Mouse (Mus musculus) kidney, embryonic 16.5 days (tissue): ENCODE measurements around the gene Slc38a3. TPM values are rescaled to one million over a fixed set of nuclear protein-coding genes. Genes with fewer than 3 reads are reported as not detected.

Source experiments
- ATAC-seq: fragments of 200-750 bp; cut with Nextera tagmentation; 2 replicates; pipeline ENCODE4 v1.8.0; 2017; ENCODE audit warnings: moderate TSS enrichment; ENCODE audit not compliant: low FRiP score, low TSS enrichment
- H3K27ac ChIP-seq: fragments of 300-500 bp; sonication (generic); 2 replicates; pipeline ENCODE4 v1.5.1; 2014; ENCODE audit warnings: low read length
- H3K27me3 ChIP-seq: fragments of 300-500 bp; sonication (generic); 2 replicates; pipeline ENCODE4 v1.6.1; 2014; ENCODE audit warnings: low read length, control low read depth, mixed read lengths; ENCODE audit not compliant: insufficient read depth
- H3K36me3 ChIP-seq: fragments of 300-500 bp; sonication (generic); 2 replicates; pipeline ENCODE4 v1.6.1; 2014; ENCODE audit warnings: low read length, control low read depth, mixed read lengths; ENCODE audit not compliant: insufficient read depth
- H3K4me1 ChIP-seq: fragments of 300-500 bp; sonication (generic); 2 replicates; pipeline ENCODE4 v1.6.1; 2014; ENCODE audit warnings: low read length, control low read depth, mixed read lengths; ENCODE audit not compliant: insufficient read depth
- H3K4me2 ChIP-seq: fragments of 300-500 bp; sonication (generic); replicated peaks from 2 replicates; pipeline ENCODE4 v1.6.1; 2014; ENCODE audit warnings: low read depth, low read length
- H3K4me3 ChIP-seq: fragments of 300-500 bp; sonication (generic); 2 replicates; pipeline ENCODE4 v1.5.1; 2014; ENCODE audit warnings: mild to moderate bottlenecking, low read length
- H3K9ac ChIP-seq: fragments of 300-500 bp; sonication (generic); replicated peaks from 2 replicates; pipeline ENCODE4 v1.6.1; 2014; ENCODE audit warnings: low read length
- H3K9me3 ChIP-seq: fragments of 300-500 bp; sonication (generic); 2 replicates; pipeline ENCODE4 v1.6.1; 2016; ENCODE audit warnings: low read length, control low read depth
- WGBS: fragments of 180-500 bp; shearing (Covaris S2); extraction: QIAGEN DNeasy Blood & Tissue Kit; methylation state at CpG from one replicate; pipeline ENCODE4 v1.1.7; 2014; 5-methylcytosine and 5-hydroxymethylcytosine counted together
- polyA plus RNA-seq: library from polyadenylated mRNA; unstranded; fragments of >200 nt; fragmentation: Nextera tagmentation; extraction: Ambion mirVana; gene quantifications from 2 replicates; pipeline ENCODE4 v1.2.1, GENCODE M21; 2015

Gene Slc38a3
- polyA plus RNA-seq, 1 experiment from 2014 or later: 12.9 TPM

DNA sequence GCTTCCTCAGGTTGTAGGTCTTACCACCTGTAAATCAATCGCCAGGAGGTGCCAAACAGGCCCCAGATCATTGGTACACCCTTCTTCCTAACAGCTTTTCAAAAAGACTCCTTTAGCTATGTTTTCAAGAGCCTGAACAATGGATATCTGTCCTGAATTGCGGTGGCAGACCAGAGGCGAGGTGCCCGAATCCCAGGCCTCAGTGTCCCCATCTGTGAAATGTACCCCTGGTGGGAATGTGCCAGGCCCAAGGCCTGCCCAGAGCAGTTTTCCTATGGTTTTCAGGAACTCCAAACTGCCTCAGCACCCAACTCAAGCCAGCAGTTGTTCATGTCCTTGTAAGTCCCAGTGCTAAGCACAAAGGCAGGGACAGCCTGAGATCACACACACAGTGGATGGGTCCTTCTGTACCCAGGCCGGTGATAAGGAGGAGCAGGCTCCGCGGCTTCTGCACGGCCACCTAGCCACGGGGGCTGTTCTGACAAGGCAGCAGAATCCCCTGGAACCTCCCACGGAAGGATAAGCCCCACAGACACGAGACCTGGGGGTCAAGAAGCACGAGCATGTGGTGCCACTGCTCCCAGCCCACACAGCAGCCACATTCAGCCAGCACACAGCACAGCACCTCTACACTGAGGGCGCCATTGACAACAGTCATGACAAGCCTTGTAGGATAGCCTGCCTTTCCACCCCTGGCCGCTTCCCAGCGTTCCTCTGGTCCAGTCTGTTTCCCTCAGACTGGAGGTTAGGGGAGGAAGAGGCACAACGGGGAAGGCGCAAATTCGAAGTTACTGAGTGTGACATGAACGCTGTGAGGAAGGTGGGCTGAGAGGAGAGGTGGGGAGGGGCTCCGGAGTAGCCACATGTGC lies 41.7 kb downstream of the Slc38a3 start:
- peaks cover 11% of the 10 kb centered on the region; the same call in 1 of the 2 replicates for H3K36me3 ChIP-seq
- no peaks in the 10 kb centered on the region for H3K9me3 ChIP-seq
- ATAC-seq: no peak
- no peak overlapping the region for H3K4me3 ChIP-seq
- no peaks in the 10 kb centered on the region for H3K27me3 ChIP-seq
- H3K4me2 ChIP-seq: peak overlapping the region; percentile 46
- H3K27ac ChIP-seq: peak overlapping the region; percentile 94
- peaks cover 77% of the 10 kb centered on the region for H3K4me1 ChIP-seq
- H3K9ac ChIP-seq: peak overlapping the region; percentile 61
- 32% methylated on average over 20 of the region's 20 CpGs for WGBS

- 0% methylated on average over 2 of the region's 2 CpGs for WGBS
- H3K4me2 ChIP-seq: peak overlapping the region; percentile 46
- H3K9ac ChIP-seq: peak overlapping the region; percentile 61
- H3K36me3 ChIP-seq: peaks cover 16% of the 10 kb centered on the region
- H3K4me3 ChIP-seq: peak overlapping the region; percentile 14; the same call in 1 of the 2 replicates
- H3K27ac ChIP-seq: peak overlapping the region; percentile 94
- no peaks in the 10 kb centered on the region for H3K27me3 ChIP-seq
- H3K9me3 ChIP-seq: no peaks in the 10 kb centered on the region
- peaks cover 69% of the 10 kb centered on the region for H3K4me1 ChIP-seq
- ATAC-seq: peak; percentile 63
These were observed 42.5 kb downstream of the Slc38a3 start for GRCm38 (mm10) chr9:107626844-107627277.

DNA sequence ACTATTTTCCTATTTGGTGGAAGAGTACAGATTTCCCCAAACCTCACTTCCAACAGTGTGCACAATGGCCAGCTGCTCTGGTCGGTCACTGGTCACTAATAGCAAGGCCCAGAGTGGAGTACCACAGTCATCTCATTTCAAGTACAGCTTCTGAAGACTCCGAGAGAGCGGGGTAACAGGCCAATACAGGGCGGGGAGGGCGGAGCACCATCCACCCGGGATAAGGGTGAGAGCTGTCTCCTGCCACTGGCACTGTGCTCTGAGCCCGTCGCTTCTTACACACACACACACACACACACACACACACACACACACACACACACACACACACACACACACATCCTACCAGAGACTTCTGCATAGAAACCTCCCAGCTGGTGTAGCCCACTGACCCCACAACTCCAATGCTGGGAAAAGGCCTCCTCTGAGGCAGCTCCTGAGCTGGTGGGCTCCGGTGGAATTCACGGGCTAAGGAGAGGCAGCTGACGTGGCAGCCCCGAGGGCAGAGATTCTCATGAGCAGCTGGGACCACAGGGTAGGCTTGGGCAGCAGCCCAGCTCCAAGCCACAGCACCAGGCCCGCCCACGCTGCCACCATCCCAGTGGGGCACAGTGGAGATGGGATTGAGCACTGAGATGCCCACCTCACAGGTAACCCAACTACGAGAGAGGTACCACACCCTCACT lies 43.0 kb downstream of the Slc38a3 start:
- H3K4me3 ChIP-seq: peak overlapping the region; percentile 10; the same call in 1 of the 2 replicates
- peaks cover 64% of the 10 kb centered on the region for H3K4me1 ChIP-seq
- H3K4me2 ChIP-seq: peak overlapping the region; percentile 46
- H3K9me3 ChIP-seq: no peaks in the 10 kb centered on the region
- no peaks in the 10 kb centered on the region for H3K27me3 ChIP-seq
- 37% methylated on average over 15 of the region's 15 CpGs for WGBS
- peaks cover 13% of the 10 kb centered on the region for H3K36me3 ChIP-seq
- H3K27ac ChIP-seq: peak overlapping the region; percentile 94
- peak overlapping the region; percentile 61 for H3K9ac ChIP-seq
- no peak; the same call in 1 of the 2 replicates for ATAC-seq

DNA sequence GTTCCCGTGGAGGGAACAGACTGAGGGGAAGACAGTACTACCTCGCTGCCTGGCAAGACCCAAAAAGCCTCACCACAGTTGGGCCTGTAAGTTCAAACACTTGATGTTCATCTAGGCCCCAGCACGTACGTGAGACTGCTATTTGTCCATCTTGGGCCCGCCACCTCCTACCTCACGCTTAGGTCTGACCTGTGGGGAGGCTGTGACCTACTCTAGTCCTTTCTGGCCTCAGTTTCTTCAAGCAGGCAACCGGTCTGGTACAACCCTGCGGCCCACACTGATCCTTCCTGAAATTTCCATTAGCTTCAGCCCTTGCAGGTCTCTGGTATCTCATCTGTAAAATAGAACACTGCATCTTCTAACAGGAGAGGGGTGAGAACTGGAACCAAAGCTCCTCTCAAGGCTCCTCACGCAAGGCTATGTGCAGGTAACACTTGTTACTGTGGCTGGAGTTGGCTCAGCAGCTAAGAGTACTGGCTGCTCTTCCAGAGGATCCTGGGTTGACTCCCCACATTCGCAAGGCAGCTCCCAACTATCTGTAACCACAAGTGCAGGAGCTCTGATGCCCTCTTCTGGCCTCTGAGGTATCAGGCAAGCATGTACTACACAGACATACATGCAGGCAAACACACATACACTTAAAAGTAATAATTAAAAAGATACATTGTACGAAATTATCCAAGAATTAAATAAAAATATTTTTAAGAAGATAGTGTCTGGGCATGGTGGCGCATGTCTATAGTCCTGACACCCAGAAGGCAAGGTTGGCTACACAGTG lies 43.8 kb downstream of the Slc38a3 start:
- Histone ChIP-seq H3K36me3 (peaks cover 13% of the 10 kb centered on the region), H3K4me1 (peaks cover 57% of the 10 kb centered on the region), H3K9me3 (no peaks in the 10 kb centered on the region), H3K27me3 (no peaks in the 10 kb centered on the region), H3K4me3 (no peak overlapping the region), H3K9ac (no peak overlapping the region), H3K27ac (peak overlapping the region; percentile 94; the same call in 1 of the 2 replicates), H3K4me2 (no peak overlapping the region)
- no peak for ATAC-seq
- WGBS: 90% methylated on average over 12 of the region's 12 CpGs

DNA sequence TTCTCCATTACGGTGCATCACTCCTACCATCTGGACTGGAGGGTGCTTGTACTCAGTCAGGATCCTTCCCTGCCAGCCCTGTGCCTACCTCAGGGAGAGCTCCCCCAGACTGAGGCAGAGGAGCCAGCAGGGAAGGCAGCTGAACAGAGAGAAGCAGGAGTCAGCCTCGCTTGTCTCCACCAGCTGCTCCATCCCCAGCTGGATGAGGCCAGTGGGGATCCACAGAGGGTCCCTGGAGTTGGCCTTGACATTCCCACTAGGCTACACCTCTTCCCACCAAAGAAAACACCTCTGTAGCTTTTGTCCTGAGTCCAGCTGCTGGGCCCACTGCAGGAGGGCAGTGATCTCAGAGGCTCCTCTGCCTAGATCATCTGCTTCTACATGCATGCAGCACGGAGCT lies 44.4 kb downstream of the Slc38a3 start:
- Histone ChIP-seq H3K27ac (peak overlapping the region; percentile 69; the same call in 1 of the 2 replicates), H3K27me3 (no peaks in the 10 kb centered on the region), H3K4me2 (no peak overlapping the region), H3K9ac (no peak overlapping the region), H3K4me1 (peaks cover 57% of the 10 kb centered on the region), H3K36me3 (peaks cover 17% of the 10 kb centered on the region), H3K9me3 (no peaks in the 10 kb centered on the region), H3K4me3 (no peak overlapping the region)
- no peak for ATAC-seq
- 80% methylated on average over 3 of the region's 3 CpGs for WGBS

- H3K36me3 ChIP-seq: peaks cover 21% of the 10 kb centered on the region
- H3K9me3 ChIP-seq: no peaks in the 10 kb centered on the region
- peaks cover 57% of the 10 kb centered on the region for H3K4me1 ChIP-seq
- H3K27ac ChIP-seq: peak overlapping the region; percentile 69; the same call in 1 of the 2 replicates
- peak overlapping the region; percentile 31; the same call in 1 of the 2 replicates for H3K9ac ChIP-seq
- no peak overlapping the region for H3K4me3 ChIP-seq
- H3K27me3 ChIP-seq: no peaks in the 10 kb centered on the region
- WGBS: 68% methylated on average over 5 of the region's 5 CpGs
- no peak for ATAC-seq
- H3K4me2 ChIP-seq: no peak overlapping the region
These were observed 44.8 kb downstream of the Slc38a3 start for GRCm38 (mm10) chr9:107624539-107624938.

DNA sequence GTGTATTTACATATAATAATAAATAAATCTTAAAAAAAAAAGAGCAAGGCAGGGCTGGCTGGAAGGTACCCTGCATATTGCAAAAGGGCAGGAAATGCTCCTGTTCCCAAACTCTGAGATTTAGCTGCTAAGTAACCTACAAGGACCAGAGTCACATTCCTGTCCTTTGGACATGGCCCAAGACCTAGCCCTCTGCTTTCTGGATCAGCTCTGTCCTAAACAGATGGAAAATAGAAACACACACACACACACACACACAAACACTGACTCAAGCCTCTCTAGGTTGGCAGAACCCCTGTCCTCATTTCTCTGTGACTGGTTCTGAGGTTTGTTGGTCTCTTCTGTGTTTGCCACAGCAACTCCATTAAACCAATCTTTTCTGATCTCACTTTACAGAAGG lies 48.4 kb downstream of the Slc38a3 start:
- Histone ChIP-seq H3K9me3 (no peaks in the 10 kb centered on the region), H3K27me3 (no peaks in the 10 kb centered on the region), H3K36me3 (peaks cover 47% of the 10 kb centered on the region), H3K27ac (0 out of 2 replicates have a peak overlapping the region, but pooled peaks have one; percentile 21), H3K9ac (no peak overlapping the region), H3K4me3 (no peak overlapping the region), H3K4me2 (no peak overlapping the region), H3K4me1 (peaks cover 36% of the 10 kb centered on the region)
- ATAC-seq: no peak

GRCm38 (mm10) chr9:107619546-107619879 lies 49.8 kb downstream of the Slc38a3 start:
- Histone ChIP-seq H3K4me1 (peaks cover 29% of the 10 kb centered on the region), H3K4me3 (no peak overlapping the region), H3K4me2 (no peak overlapping the region), H3K27ac (peak overlapping the region; percentile 71), H3K36me3 (peaks cover 61% of the 10 kb centered on the region), H3K9me3 (no peaks in the 10 kb centered on the region), H3K27me3 (no peaks in the 10 kb centered on the region), H3K9ac (no peak overlapping the region)
- 66% methylated on average over 13 of the region's 13 CpGs for WGBS
- ATAC-seq: peak; percentile 7; the same call in 1 of the 2 replicates

DNA sequence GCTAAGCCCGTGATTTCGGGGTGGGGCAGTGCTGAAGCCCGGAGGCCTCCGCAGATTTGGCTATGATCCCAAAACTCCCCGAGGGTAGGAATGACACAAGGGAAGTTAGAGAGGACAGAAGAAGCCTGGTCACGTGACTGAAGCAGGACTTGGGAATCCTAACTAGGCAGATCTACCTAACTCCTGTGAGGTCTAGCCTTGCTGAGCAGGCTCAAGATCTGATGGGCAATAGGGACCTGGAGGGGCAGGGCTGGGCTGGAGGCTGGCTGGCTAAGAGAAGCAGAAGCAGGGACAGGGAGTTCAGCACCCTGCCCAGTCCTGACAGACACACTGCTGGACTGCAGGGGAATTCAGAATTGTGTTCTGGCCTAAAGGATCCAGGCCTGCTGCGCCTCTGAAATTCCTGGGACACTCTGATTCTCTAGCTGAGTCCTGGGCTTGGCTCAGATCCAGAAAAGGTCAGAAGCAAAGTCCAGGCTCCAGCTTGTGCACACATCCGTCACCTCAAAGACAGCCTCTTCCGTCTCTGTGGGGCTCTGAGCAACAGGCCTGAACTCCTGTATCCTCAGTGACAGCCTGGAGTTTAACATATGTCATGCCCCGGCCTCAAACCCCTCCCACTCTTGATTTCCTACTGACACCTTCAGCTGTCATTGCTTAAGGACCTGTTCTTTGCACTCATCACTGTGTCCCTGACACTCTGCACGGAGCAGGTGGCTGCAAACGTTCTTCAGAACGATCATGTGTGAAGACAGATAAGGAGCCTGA lies 50.4 kb downstream of the Slc38a3 start:
- Histone ChIP-seq H3K27me3 (no peaks in the 10 kb centered on the region), H3K9me3 (no peaks in the 10 kb centered on the region), H3K4me2 (no peak overlapping the region), H3K27ac (peak overlapping the region; percentile 71), H3K9ac (no peak overlapping the region), H3K4me1 (peaks cover 23% of the 10 kb centered on the region), H3K4me3 (no peak overlapping the region), H3K36me3 (peaks cover 65% of the 10 kb centered on the region)
- WGBS: 49% methylated on average over 13 of the region's 13 CpGs
- ATAC-seq: peak; percentile 78
